Mouse (Mus musculus): ENCODE data around the gene H2-Q6.
"Not testable (repeated sequence)": the region's sequence is repeated elsewhere in the genome, so short reads cannot be mapped to it uniquely, and the experiment has no call there.

- TF ChIP-seq CTCF (IDR thresholded peaks at IDR 0.05; ENCODE audit: control insufficient read depth, insufficient read depth, insufficient read length); MYOD1 (IDR thresholded peaks at IDR 0.05; ENCODE audit: control insufficient read depth, insufficient read length, low read depth): not testable (repeated sequence)
Measured at GRCm38 (mm10) chr17:35396956-35397355, 27.7 kb upstream of the H2-Q6 start.

Data from C2C12 (cell line).